Mouse (Mus musculus) forebrain, embryonic 13.5 days (tissue): ENCODE measurements around the gene Gcnt7. TPM values are rescaled to one million over a fixed set of nuclear protein-coding genes. Genes with fewer than 3 reads are reported as not detected.

Experiments
- ATAC-seq: fragments of 200-750 bp; cut with Nextera tagmentation; 2 replicates; pipeline ENCODE4 v1.8.0; 2017
- H3K27ac ChIP-seq: fragments of 300-500 bp; sonication (generic); 2 replicates; pipeline ENCODE4 v1.5.1; 2015; ENCODE audit warnings: inconsistent platforms, mild to moderate bottlenecking, moderate library complexity
- H3K27me3 ChIP-seq: fragments of 300-500 bp; sonication (generic); 2 replicates; pipeline ENCODE4 v1.6.1; 2015; ENCODE audit warnings: mild to moderate bottlenecking, inconsistent platforms
- H3K36me3 ChIP-seq: fragments of 300-500 bp; sonication (generic); 2 replicates; pipeline ENCODE4 v1.6.1; 2015; ENCODE audit warnings: mild to moderate bottlenecking, inconsistent platforms; ENCODE audit not compliant: poor library complexity, severe bottlenecking
- H3K4me1 ChIP-seq: fragments of 300-500 bp; sonication (generic); 2 replicates; pipeline ENCODE4 v1.6.1; 2015; ENCODE audit warnings: inconsistent platforms
- H3K4me2 ChIP-seq: fragments of 300-500 bp; sonication (generic); 2 replicates; pipeline ENCODE4 v1.6.1; 2015; ENCODE audit warnings: inconsistent platforms, mild to moderate bottlenecking, moderate library complexity
- H3K4me3 ChIP-seq: fragments of 300-500 bp; sonication (generic); 2 replicates; pipeline ENCODE4 v1.5.1; 2015; ENCODE audit warnings: mild to moderate bottlenecking, inconsistent platforms
- H3K9ac ChIP-seq: fragments of 300-500 bp; sonication (generic); 2 replicates; pipeline ENCODE4 v1.6.1; 2015; ENCODE audit warnings: mild to moderate bottlenecking, inconsistent platforms
- H3K9me3 ChIP-seq: fragments of 300-500 bp; sonication (generic); replicated peaks from 2 replicates; pipeline ENCODE4 v1.6.1; 2016; ENCODE audit warnings: inconsistent platforms
- WGBS: fragments of 180-500 bp; shearing (Covaris S2); methylation state at CpG from one replicate; pipeline ENCODE4 v1.1.7; 2015; 5-methylcytosine and 5-hydroxymethylcytosine counted together
- polyA plus RNA-seq: library from polyadenylated mRNA; unstranded; fragments of >200 nt; fragmentation: Nextera tagmentation; extraction: Ambion mirVana; gene quantifications from 2 replicates; pipeline ENCODE4 v1.2.1, GENCODE M21; 2015

Gcnt7 gene
- 1.6 and 2.4 TPM in 2 replicates for polyA plus RNA-seq

- Histone ChIP-seq H3K27me3 (no peaks in the 10 kb centered on the region), H3K36me3 (peaks cover 76% of the 10 kb centered on the region), H3K4me1 (peaks cover 4% of the 10 kb centered on the region; the same call in 1 of the 2 replicates), H3K9me3 (no peaks in the 10 kb centered on the region), H3K4me3 (no peak within 1 kb of the TSS), H3K9ac (no peak within 1 kb of the TSS), H3K27ac (no peak within 1 kb of the TSS), H3K4me2 (no peak within 1 kb of the TSS)
- no peak for ATAC-seq
- WGBS: 89% methylated on average over 11 of the region's 11 CpGs
Measured at GRCm38 (mm10) chr2:172458496-172458895, at the start of gene Gcnt7. TSS of gene Gcnt7 (minus strand) at chr2:172458596.

- H3K36me3 ChIP-seq: no peaks in the 10 kb centered on the region
- ATAC-seq: no peak
- no peak overlapping the region for H3K27ac ChIP-seq
- H3K4me1 ChIP-seq: no peaks in the 10 kb centered on the region
- WGBS: 84% methylated on average over 7 of the region's 7 CpGs
- no peak overlapping the region for H3K9ac ChIP-seq
- H3K4me3 ChIP-seq: no peak overlapping the region
- no peak overlapping the region for H3K4me2 ChIP-seq
- H3K27me3 ChIP-seq: no peaks in the 10 kb centered on the region
- no peaks in the 10 kb centered on the region for H3K9me3 ChIP-seq
Measured at GRCm38 (mm10) chr2:172506121-172506520, 47.7 kb upstream of the Gcnt7 start.

GRCm38 (mm10) chr2:172502168-172502567 is 43.8 kb upstream of the Gcnt7 start:
- no peak for ATAC-seq
- no peak overlapping the region for H3K27ac ChIP-seq
- no peak overlapping the region for H3K9ac ChIP-seq
- H3K36me3 ChIP-seq: no peaks in the 10 kb centered on the region
- H3K9me3 ChIP-seq: no peaks in the 10 kb centered on the region
- H3K27me3 ChIP-seq: no peaks in the 10 kb centered on the region
- no peak overlapping the region for H3K4me3 ChIP-seq
- H3K4me1 ChIP-seq: no peaks in the 10 kb centered on the region
- no peak overlapping the region for H3K4me2 ChIP-seq
- 79% methylated on average over 14 of the region's 14 CpGs for WGBS

- Histone ChIP-seq H3K9ac (no peak overlapping the region), H3K9me3 (no peaks in the 10 kb centered on the region), H3K27ac (no peak overlapping the region), H3K4me3 (no peak overlapping the region), H3K36me3 (no peaks in the 10 kb centered on the region), H3K27me3 (no peaks in the 10 kb centered on the region), H3K4me1 (no peaks in the 10 kb centered on the region), H3K4me2 (no peak overlapping the region)
- ATAC-seq: peak; percentile 21; the same call in 1 of the 2 replicates
- 1% methylated on average over 4 of the region's 4 CpGs for WGBS
Measured at GRCm38 (mm10) chr2:172501341-172501740, 42.9 kb upstream of the Gcnt7 start.

GRCm38 (mm10) chr2:172500752-172501316 is 42.4 kb upstream of the Gcnt7 start:
- Histone ChIP-seq H3K9ac (no peak overlapping the region), H3K27ac (no peak overlapping the region), H3K4me2 (no peak overlapping the region), H3K4me1 (no peaks in the 10 kb centered on the region), H3K27me3 (no peaks in the 10 kb centered on the region), H3K36me3 (no peaks in the 10 kb centered on the region), H3K4me3 (no peak overlapping the region), H3K9me3 (no peaks in the 10 kb centered on the region)
- 56% methylated on average over 7 of the region's 7 CpGs for WGBS
- ATAC-seq: no peak

GRCm38 (mm10) chr2:172498823-172499222 is 40.4 kb upstream of the Gcnt7 start:
- Histone ChIP-seq H3K27ac (no peak overlapping the region), H3K9ac (no peak overlapping the region), H3K4me1 (no peaks in the 10 kb centered on the region), H3K27me3 (no peaks in the 10 kb centered on the region), H3K4me3 (no peak overlapping the region), H3K4me2 (no peak overlapping the region), H3K36me3 (no peaks in the 10 kb centered on the region), H3K9me3 (no peaks in the 10 kb centered on the region)
- WGBS: 63% methylated on average over 3 of the region's 3 CpGs
- ATAC-seq: no peak

- WGBS: 77% methylated on average over 8 of the region's 8 CpGs
- H3K4me1 ChIP-seq: no peaks in the 10 kb centered on the region
Measured at GRCm38 (mm10) chr2:172496736-172497345, 38.4 kb upstream of the Gcnt7 start.

GRCm38 (mm10) chr2:172484696-172485370 is 26.4 kb upstream of the Gcnt7 start:
- no peaks in the 10 kb centered on the region for H3K9me3 ChIP-seq
- no peaks in the 10 kb centered on the region for H3K27me3 ChIP-seq
- H3K9ac ChIP-seq: no peak overlapping the region
- H3K4me2 ChIP-seq: no peak overlapping the region
- no peak overlapping the region for H3K4me3 ChIP-seq
- 0 out of 2 replicates have a peak, but pooled peaks cover 4% of the 10 kb centered on the region for H3K4me1 ChIP-seq
- no peaks in the 10 kb centered on the region for H3K36me3 ChIP-seq
- H3K27ac ChIP-seq: no peak overlapping the region
- 44% methylated on average over 12 of the region's 12 CpGs for WGBS
- no peak for ATAC-seq

More at GRCm38 (mm10) chr2:172496736-172497345, 38.4 kb upstream of the Gcnt7 start:
- H3K36me3 ChIP-seq: no peaks in the 10 kb centered on the region
- no peak for ATAC-seq
- no peak overlapping the region for H3K4me2 ChIP-seq
- no peaks in the 10 kb centered on the region for H3K27me3 ChIP-seq
- H3K9ac ChIP-seq: no peak overlapping the region
- H3K9me3 ChIP-seq: no peaks in the 10 kb centered on the region
- H3K27ac ChIP-seq: no peak overlapping the region
- H3K4me3 ChIP-seq: no peak overlapping the region

- H3K4me2 ChIP-seq: no peak overlapping the region
- peak; percentile 87 for ATAC-seq
- WGBS: 73% methylated on average over 14 of the region's 14 CpGs
- H3K9me3 ChIP-seq: no peaks in the 10 kb centered on the region
- no peak overlapping the region for H3K9ac ChIP-seq
- H3K36me3 ChIP-seq: no peaks in the 10 kb centered on the region
- no peak overlapping the region for H3K27ac ChIP-seq
- no peaks in the 10 kb centered on the region for H3K27me3 ChIP-seq
- H3K4me3 ChIP-seq: no peak overlapping the region
- H3K4me1 ChIP-seq: 0 out of 2 replicates have a peak, but pooled peaks cover 4% of the 10 kb centered on the region
Measured at GRCm38 (mm10) chr2:172483766-172484413, 25.5 kb upstream of the Gcnt7 start.

- no peak overlapping the region for H3K4me3 ChIP-seq
- 87% methylated on average over 16 of the region's 16 CpGs for WGBS
Measured at GRCm38 (mm10) chr2:172481654-172482385, 23.4 kb upstream of the Gcnt7 start.

GRCm38 (mm10) chr2:172480296-172480695 is 21.9 kb upstream of the Gcnt7 start:
- Histone ChIP-seq H3K36me3 (no peaks in the 10 kb centered on the region), H3K4me3 (no peak overlapping the region), H3K27ac (no peak overlapping the region), H3K9me3 (no peaks in the 10 kb centered on the region), H3K4me1 (0 out of 2 replicates have a peak, but pooled peaks cover 4% of the 10 kb centered on the region), H3K4me2 (no peak overlapping the region), H3K27me3 (no peaks in the 10 kb centered on the region), H3K9ac (no peak overlapping the region)
- ATAC-seq: no peak
- 68% methylated on average over 7 of the region's 7 CpGs for WGBS

More at GRCm38 (mm10) chr2:172481654-172482385, 23.4 kb upstream of the Gcnt7 start:
- no peak for ATAC-seq
- no peaks in the 10 kb centered on the region for H3K36me3 ChIP-seq
- no peak overlapping the region for H3K27ac ChIP-seq
- H3K4me2 ChIP-seq: no peak overlapping the region
- H3K27me3 ChIP-seq: no peaks in the 10 kb centered on the region
- H3K9me3 ChIP-seq: no peaks in the 10 kb centered on the region
- H3K4me1 ChIP-seq: 0 out of 2 replicates have a peak, but pooled peaks cover 4% of the 10 kb centered on the region
- H3K9ac ChIP-seq: no peak overlapping the region
